Mouse (Mus musculus) myocyte (in vitro differentiated cells): ENCODE measurements around the gene Tas2r119. TPM values are rescaled to one million over a fixed set of nuclear protein-coding genes. Genes with fewer than 3 reads are reported as not detected.

Source experiments
- H3K27me3 ChIP-seq: one replicate; pipeline ENCODE4 v1.6.1; 2011; ENCODE audit not compliant: control insufficient read depth, insufficient read depth, insufficient read length
- H3K36me3 ChIP-seq: one replicate; pipeline ENCODE4 v1.6.1; 2011; ENCODE audit not compliant: control insufficient read depth, insufficient read depth
- H3K4me2 ChIP-seq: one replicate; pipeline ENCODE4 v1.6.1; 2011; ENCODE audit warnings: low read depth, control low read depth
- H3K4me3 ChIP-seq: one replicate; pipeline ENCODE4 v1.5.1; 2011; ENCODE audit warnings: mild to moderate bottlenecking, control low read depth, moderate library complexity
- H3K79me2 ChIP-seq: one replicate; pipeline ENCODE4 v1.6.1; 2011; ENCODE audit not compliant: control insufficient read depth, insufficient read depth
- H3ac ChIP-seq: one replicate; pipeline ENCODE4 v1.6.1; 2011; ENCODE audit not compliant: control insufficient read depth, insufficient read length
- CEBPB ChIP-seq: IDR thresholded peaks from 2 replicates; pipeline ENCODE4 v1.6.1; 2011; ENCODE audit warnings: mild to moderate bottlenecking, moderate library complexity; ENCODE audit not compliant: poor library complexity, insufficient read depth, severe bottlenecking
- E2F4 ChIP-seq: IDR thresholded peaks from one replicate; pipeline ENCODE4 v1.6.1; 2011; ENCODE audit warnings: mild to moderate bottlenecking, control low read depth, moderate library complexity; ENCODE audit not compliant: insufficient read depth
- MAX ChIP-seq: IDR thresholded peaks from one replicate; pipeline ENCODE4 v1.6.1; 2011; ENCODE audit warnings: low read depth, mild to moderate bottlenecking, control low read depth
- MYOD1 ChIP-seq, 3 experiments: IDR thresholded peaks; one replicate each; pipeline ENCODE4 v1.6.1; 2011; ENCODE audit warnings: control low read depth in 2 of 3, low read depth in 2 of 3, mild to moderate bottlenecking in 2 of 3, moderate library complexity in 1 of 3; ENCODE audit not compliant: insufficient read length in 2 of 3, control insufficient read depth in 1 of 3
- MYOG ChIP-seq, 3 experiments: IDR thresholded peaks; one replicate each; pipeline ENCODE4 v1.6.1; 2011; ENCODE audit warnings: control low read depth in 2 of 3, low read depth in 2 of 3, mild to moderate bottlenecking in 2 of 3; ENCODE audit not compliant: insufficient read length in 2 of 3, control insufficient read depth in 1 of 3, insufficient read depth in 1 of 3
- POLR2A ChIP-seq: IDR thresholded peaks from one replicate; pipeline ENCODE4 v1.6.1; 2011; ENCODE audit warnings: low read depth, mild to moderate bottlenecking, control low read depth, moderate library complexity; ENCODE audit not compliant: insufficient read length
- POLR2AphosphoS2 ChIP-seq: IDR thresholded peaks from one replicate; pipeline ENCODE4 v1.6.1; 2011; ENCODE audit warnings: low read depth, control low read depth; ENCODE audit not compliant: insufficient read length
- REST ChIP-seq: IDR thresholded peaks from one replicate; pipeline ENCODE4 v1.6.1; 2011; ENCODE audit warnings: mild to moderate bottlenecking, control low read depth, moderate library complexity; ENCODE audit not compliant: insufficient read depth, insufficient read length
- SRF ChIP-seq: IDR thresholded peaks from one replicate; pipeline ENCODE4 v1.6.1; 2011; ENCODE audit warnings: low read depth; ENCODE audit not compliant: control insufficient read depth, insufficient read length
- TCF12 ChIP-seq: IDR thresholded peaks from one replicate; pipeline ENCODE4 v1.6.1; 2011; ENCODE audit warnings: mild to moderate bottlenecking, control low read depth; ENCODE audit not compliant: poor library complexity, insufficient read depth, severe bottlenecking
- TCF3 ChIP-seq: IDR thresholded peaks from one replicate; pipeline ENCODE4 v1.6.1; 2011; ENCODE audit warnings: low read depth, control low read depth; ENCODE audit not compliant: insufficient read length
- USF1 ChIP-seq: IDR thresholded peaks from one replicate; pipeline ENCODE4 v1.6.1; 2011; ENCODE audit warnings: low read depth, mild to moderate bottlenecking, control low read depth, moderate library complexity
- polyA plus RNA-seq: library from polyadenylated mRNA; unstranded; fragments of >200 nt; fragmentation: generic; extraction: Trizol; gene quantifications from one replicate; pipeline ENCODE4 v1.2.1, GENCODE M21; 2012; ENCODE audit warnings: missing spikeins

Tas2r119 gene
- polyA plus RNA-seq, 1 experiment = not detected

DNA sequence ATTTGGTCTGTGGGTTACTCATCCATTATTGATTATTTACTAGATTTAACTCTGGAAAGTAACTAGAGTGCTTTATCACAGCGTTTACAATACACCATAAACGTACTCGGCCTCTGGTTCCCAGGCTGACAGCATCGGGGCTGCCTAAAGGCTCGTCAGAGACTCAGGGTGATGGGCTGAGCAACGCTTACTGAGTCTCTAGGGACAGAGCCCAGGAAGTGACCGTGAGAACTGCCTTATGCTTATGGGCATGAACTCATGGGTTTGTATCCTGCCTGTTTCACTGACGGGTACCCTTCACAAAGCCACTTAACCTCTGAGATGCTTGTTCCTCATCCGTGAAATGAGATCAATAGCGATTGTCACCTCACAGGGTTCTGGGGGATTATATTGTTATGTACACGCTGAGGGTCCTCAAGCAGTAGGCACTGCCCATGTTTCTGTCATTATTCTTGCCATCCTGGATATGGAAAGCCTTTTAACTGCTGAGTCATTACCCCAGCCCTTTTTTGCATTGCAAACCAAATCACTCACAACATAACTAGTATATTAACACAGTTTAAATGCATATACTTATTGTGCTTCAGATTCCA is 23.1 kb upstream of the Tas2r119 start:
- TF ChIP-seq TCF3 (no peak), POLR2AphosphoS2 (no peak), REST (no peak), MAX (no peak), SRF (no peak), CEBPB (no peak), E2F4 (no peak), TCF12 (no peak), MYOD1 (IDR thresholded peaks at IDR 0.05; ENCODE audit: control insufficient read depth in 1 of 3, insufficient read length in 2 of 3, low read depth in 2 of 3) (no peak), MYOG (IDR thresholded peaks at IDR 0.05; ENCODE audit: control insufficient read depth in 1 of 3, insufficient read depth in 1 of 3, insufficient read length in 2 of 3, low read depth in 2 of 3) (no peak), USF1 (no peak)
- Histone ChIP-seq H3K36me3 (no peaks in the 10 kb centered on the region), H3K4me2 (no peak overlapping the region), H3K79me2 (no peaks in the 10 kb centered on the region), H3ac (no peak overlapping the region), H3K27me3 (no peaks in the 10 kb centered on the region), H3K4me3 (no peak overlapping the region)

DNA sequence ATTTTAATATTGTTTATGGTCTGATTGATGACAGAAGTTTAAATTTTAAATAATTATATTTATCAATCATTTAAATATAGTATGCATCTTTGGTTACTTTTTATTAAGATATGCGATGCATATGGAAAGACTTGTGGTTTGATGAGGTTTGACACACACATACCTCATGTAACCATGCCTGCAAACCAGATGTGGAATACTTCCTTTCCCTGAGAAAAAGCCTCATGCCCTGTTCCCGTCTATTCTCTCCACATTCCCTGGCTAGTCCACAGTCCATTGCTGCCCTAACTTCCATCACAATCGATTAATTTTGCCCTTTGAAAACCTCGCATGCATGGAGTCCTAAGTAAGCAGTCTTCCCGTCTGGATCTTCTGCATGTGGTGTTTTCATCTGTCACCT is 21.0 kb upstream of the Tas2r119 start:
- TF ChIP-seq POLR2A (no peak), MYOG (IDR thresholded peaks at IDR 0.05; ENCODE audit: control insufficient read depth in 1 of 3, insufficient read depth in 1 of 3, insufficient read length in 2 of 3, low read depth in 2 of 3) (no peak)
- no peaks in the 10 kb centered on the region for H3K79me2 ChIP-seq

DNA sequence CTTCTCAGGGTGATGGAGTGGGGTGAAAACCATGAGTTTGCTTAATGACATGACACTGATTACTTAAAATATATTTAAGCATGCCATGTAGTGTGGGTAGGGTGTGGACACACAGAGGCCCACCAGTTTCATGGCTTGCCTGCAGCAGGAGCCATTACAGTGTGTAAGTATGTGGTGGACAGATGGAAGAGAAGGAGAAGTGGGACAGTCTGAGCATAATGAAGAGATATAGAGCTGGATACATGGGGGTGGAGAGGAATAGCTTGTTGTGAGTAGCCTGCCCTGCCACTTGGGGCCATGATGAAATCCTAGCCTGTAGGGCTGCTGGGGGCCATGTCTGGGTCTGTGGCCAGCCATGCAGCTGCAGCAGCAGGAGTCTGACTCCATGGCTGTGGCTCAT is 16.8 kb upstream of the Tas2r119 start:
- TF ChIP-seq REST (no peak), CEBPB (no peak), TCF3 (no peak), MAX (no peak), POLR2AphosphoS2 (no peak), TCF12 (no peak), MYOG (IDR thresholded peaks at IDR 0.05; ENCODE audit: control insufficient read depth in 1 of 3, insufficient read depth in 1 of 3, insufficient read length in 2 of 3, low read depth in 2 of 3) (no peak), SRF (no peak)
- Histone ChIP-seq H3K27me3 (no peaks in the 10 kb centered on the region), H3K4me2 (no peak overlapping the region), H3K36me3 (no peaks in the 10 kb centered on the region), H3K79me2 (no peaks in the 10 kb centered on the region), H3ac (no peak overlapping the region), H3K4me3 (no peak overlapping the region)

More for the DNA sequence above, 21.0 kb upstream of the Tas2r119 start:
- no peak overlapping the region for H3K4me3 ChIP-seq
- no peak overlapping the region for H3K4me2 ChIP-seq
- H3K36me3 ChIP-seq = no peaks in the 10 kb centered on the region
- H3ac ChIP-seq = no peak overlapping the region
- H3K27me3 ChIP-seq = no peaks in the 10 kb centered on the region

DNA sequence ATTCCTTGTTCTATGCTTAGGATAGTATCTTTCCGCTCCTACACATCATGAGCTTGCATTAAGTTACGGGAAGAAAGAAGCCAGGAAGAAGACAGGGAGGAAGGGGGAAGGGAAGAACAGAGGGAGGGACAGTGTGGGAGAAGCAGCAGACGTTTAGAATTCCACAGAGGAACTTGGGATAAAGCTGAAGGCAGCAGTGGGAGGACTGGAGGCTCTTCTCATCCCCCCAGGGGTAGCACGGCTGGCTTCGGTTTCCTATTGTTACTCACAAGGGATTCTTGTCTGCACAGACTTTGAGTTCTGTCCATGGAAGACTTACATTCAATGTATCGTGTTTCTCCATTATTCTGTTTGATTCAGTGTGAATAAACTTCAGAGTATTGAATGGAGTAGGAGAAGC is 5.3 kb upstream of the Tas2r119 start:
- Histone ChIP-seq H3K79me2 (no peaks in the 10 kb centered on the region), H3K4me2 (no peak overlapping the region), H3K36me3 (no peaks in the 10 kb centered on the region), H3K27me3 (no peaks in the 10 kb centered on the region), H3ac (no peak overlapping the region), H3K4me3 (no peak overlapping the region)
- no peak for TF ChIP-seq MYOD1 (IDR thresholded peaks at IDR 0.05; ENCODE audit: control insufficient read depth in 1 of 3, insufficient read length in 2 of 3, low read depth in 2 of 3)

DNA sequence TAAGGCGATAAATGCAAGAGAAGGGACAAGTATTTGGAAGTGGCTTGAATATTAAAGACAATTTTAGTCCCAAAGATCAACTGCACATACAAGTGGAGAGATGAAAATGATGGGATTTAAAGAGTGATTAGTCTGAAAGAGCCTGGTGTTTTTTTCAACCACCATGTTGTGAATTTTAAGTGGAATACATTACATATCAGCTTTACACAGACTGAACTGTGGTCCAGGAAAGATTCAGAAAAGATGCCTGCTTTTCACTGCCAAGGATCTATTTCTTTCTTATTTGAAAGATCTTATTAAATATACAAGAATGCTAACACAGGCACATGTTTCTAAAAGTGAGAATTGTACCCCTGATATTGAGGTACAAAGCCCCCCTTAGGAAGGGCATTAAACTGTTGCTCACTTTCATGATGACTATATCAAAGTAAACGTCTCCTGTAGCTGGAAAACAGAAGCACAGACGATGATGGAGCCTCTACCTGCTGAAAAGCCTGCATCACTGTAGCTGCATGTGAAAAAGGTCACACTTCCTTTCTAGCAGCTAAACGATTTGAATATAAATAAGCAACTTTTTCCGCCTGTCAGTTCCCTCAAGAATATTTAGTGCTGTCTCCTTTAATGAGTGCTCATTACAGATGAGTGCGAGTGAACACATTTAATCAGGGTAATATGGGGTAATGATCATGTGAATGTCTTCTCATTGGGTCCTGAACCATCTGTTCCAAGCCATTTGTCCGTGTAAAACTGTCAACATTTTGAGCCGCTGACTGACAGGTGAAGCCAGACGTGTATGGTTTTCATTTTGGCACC is 4.7 kb upstream of the Tas2r119 start:
- no peaks in the 10 kb centered on the region for H3K27me3 ChIP-seq
- no peak overlapping the region for H3K4me3 ChIP-seq
- H3K36me3 ChIP-seq = no peaks in the 10 kb centered on the region
- no peak overlapping the region for H3K4me2 ChIP-seq
- H3K79me2 ChIP-seq = no peaks in the 10 kb centered on the region
- TF ChIP-seq POLR2A (no peak), MYOD1 (IDR thresholded peaks at IDR 0.05; ENCODE audit: control insufficient read depth in 1 of 3, insufficient read length in 2 of 3, low read depth in 2 of 3) (peak in 1 of 3 experiments; percentile 33), REST (no peak), MYOG (IDR thresholded peaks at IDR 0.05; ENCODE audit: control insufficient read depth in 1 of 3, insufficient read depth in 1 of 3, insufficient read length in 2 of 3, low read depth in 2 of 3) (no peak)
- no peak overlapping the region for H3ac ChIP-seq
